Mouse (Mus musculus) liver, embryonic 14.5 days (tissue): ENCODE results near the gene Hepacam. TPM values are rescaled to one million over a fixed set of nuclear protein-coding genes. Genes with fewer than 3 reads are reported as not detected.
A peak's percentile ranks its signal among the peaks of the same experiment; 100 is the strongest.

Source experiments
- ATAC-seq: fragments of 200-750 bp; cut with Nextera tagmentation; 2 replicates; pipeline ENCODE4 v1.8.0; 2017; ENCODE audit warnings: moderate number of reproducible peaks, mild to moderate bottlenecking, moderate library complexity; ENCODE audit not compliant: insufficient read depth
- DNase-seq, 3 experiments: peaks; one replicate each; pipeline ENCODE4 v3.0.0-alpha.2; 2012 to 2013; ENCODE audit warnings: low read depth in 3 of 3, low spot score in 3 of 3
- H3K27ac ChIP-seq: fragments of 300-500 bp; sonication (generic); 2 replicates; pipeline ENCODE4 v1.5.1; 2014; ENCODE audit warnings: moderate library complexity, mild to moderate bottlenecking, control low read depth, inconsistent platforms
- H3K27me3 ChIP-seq: fragments of 300-500 bp; sonication (generic); 2 replicates; pipeline ENCODE4 v1.6.1; 2014; ENCODE audit warnings: mild to moderate bottlenecking, low read length, moderate library complexity; ENCODE audit not compliant: control insufficient read depth, insufficient read depth
- H3K36me3 ChIP-seq: fragments of 300-500 bp; sonication (generic); replicated peaks from 2 replicates; pipeline ENCODE4 v1.6.1; 2014; ENCODE audit warnings: low read depth; ENCODE audit not compliant: control insufficient read depth, insufficient read depth
- H3K4me1 ChIP-seq, 2 experiments: fragments of 200-500 bp in 1 of 2; fragments of 300-500 bp in 1 of 2; sonication (generic) in 1 of 2; replicated peaks; 2 replicates each; pipeline ENCODE4 v1.6.1; 2012 to 2014; ENCODE audit warnings: antibody characterized with exemption in 1 of 2, inconsistent platforms in 1 of 2, low read length in 1 of 2; ENCODE audit not compliant: control insufficient read depth in 2 of 2, insufficient read depth in 2 of 2
- H3K4me2 ChIP-seq: fragments of 300-500 bp; sonication (generic); 2 replicates; pipeline ENCODE4 v1.6.1; 2014; ENCODE audit warnings: low read depth, mild to moderate bottlenecking, control low read depth, moderate library complexity
- H3K4me3 ChIP-seq, 2 experiments: fragments of 200-500 bp in 1 of 2; fragments of 300-500 bp in 1 of 2; sonication (generic) in 1 of 2; 2 replicates each; pipeline ENCODE4 v1.5.1; 2012 to 2014; ENCODE audit warnings: low read depth in 2 of 2, low read length in 2 of 2, mild to moderate bottlenecking in 2 of 2, control low read depth in 1 of 2, inconsistent platforms in 1 of 2, moderate library complexity in 1 of 2; ENCODE audit not compliant: insufficient read depth in 1 of 2
- H3K9ac ChIP-seq: fragments of 300-500 bp; sonication (generic); replicated peaks from 2 replicates; pipeline ENCODE4 v1.6.1; 2014; ENCODE audit warnings: mild to moderate bottlenecking, control low read depth, moderate library complexity
- H3K9me3 ChIP-seq: fragments of 300-500 bp; sonication (generic); 2 replicates; pipeline ENCODE4 v1.6.1; 2016; ENCODE audit warnings: low read length, mixed read lengths; ENCODE audit not compliant: control insufficient read depth
- CTCF ChIP-seq: IDR thresholded peaks from 2 replicates; pipeline ENCODE4 v1.5.1; 2016; ENCODE audit warnings: antibody characterized with exemption, low read depth, control low read depth
- EP300 ChIP-seq: IDR thresholded peaks from 2 replicates; pipeline ENCODE4 v1.6.1; 2016; ENCODE audit warnings: antibody characterized with exemption, low read depth
- WGBS: fragments of 180-500 bp; shearing (Covaris S2); extraction: QIAGEN DNeasy Blood & Tissue Kit; methylation state at CpG from one replicate; pipeline ENCODE4 v1.1.7; 2014; ENCODE audit not compliant: insufficient replicate concordance; 5-methylcytosine and 5-hydroxymethylcytosine counted together
- polyA plus RNA-seq, 2 experiments: library from polyadenylated mRNA; depleted of rRNA in 1 of 2; stranded (reverse) in 1 of 2; unstranded in 1 of 2; fragments of >200 nt; fragmentation: Nextera tagmentation in 1 of 2; extraction: Ambion mirVana in 1 of 2; gene quantifications; 2 replicates each; pipeline versions ENCODE4 v1.2.1 to v1.2.3; 2012 to 2014

Hepacam gene
- polyA plus RNA-seq, 2 experiments = not detected

DNA sequence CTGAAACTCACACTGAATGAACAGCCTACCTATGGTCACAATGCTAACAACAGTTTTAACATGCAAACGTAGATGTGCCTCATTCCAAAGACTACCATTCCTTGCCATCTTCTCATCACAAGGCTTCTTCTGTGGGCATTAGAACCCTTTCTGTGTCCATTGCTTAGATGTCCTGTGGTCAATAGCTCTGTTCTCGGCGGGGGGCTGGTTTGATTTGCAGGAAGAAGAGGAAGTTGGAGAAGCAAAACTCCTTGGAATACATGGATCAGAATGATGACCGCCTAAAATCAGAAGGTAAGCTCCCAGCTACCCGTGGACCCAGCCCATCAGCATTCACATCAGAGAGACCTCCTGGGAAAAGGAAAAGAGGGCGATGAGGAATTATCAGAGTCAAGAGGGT is 16.0 kb downstream of the Hepacam start:
- TF ChIP-seq CTCF (no peak), EP300 (no peak)
- H3K9ac ChIP-seq = no peak overlapping the region
- H3K36me3 ChIP-seq = no peaks in the 10 kb centered on the region
- no peaks in the 10 kb centered on the region for H3K9me3 ChIP-seq
- no peaks in the 10 kb centered on the region for H3K4me1 ChIP-seq
- peaks cover 11% of the 10 kb centered on the region for H3K27me3 ChIP-seq
- no peak overlapping the region for H3K27ac ChIP-seq
- 54% methylated on average over 6 of the region's 6 CpGs for WGBS
- ATAC-seq = no peak
- H3K4me3 ChIP-seq = no peak overlapping the region
- no peak overlapping the region for H3K4me2 ChIP-seq
- no peak for DNase-seq

DNA sequence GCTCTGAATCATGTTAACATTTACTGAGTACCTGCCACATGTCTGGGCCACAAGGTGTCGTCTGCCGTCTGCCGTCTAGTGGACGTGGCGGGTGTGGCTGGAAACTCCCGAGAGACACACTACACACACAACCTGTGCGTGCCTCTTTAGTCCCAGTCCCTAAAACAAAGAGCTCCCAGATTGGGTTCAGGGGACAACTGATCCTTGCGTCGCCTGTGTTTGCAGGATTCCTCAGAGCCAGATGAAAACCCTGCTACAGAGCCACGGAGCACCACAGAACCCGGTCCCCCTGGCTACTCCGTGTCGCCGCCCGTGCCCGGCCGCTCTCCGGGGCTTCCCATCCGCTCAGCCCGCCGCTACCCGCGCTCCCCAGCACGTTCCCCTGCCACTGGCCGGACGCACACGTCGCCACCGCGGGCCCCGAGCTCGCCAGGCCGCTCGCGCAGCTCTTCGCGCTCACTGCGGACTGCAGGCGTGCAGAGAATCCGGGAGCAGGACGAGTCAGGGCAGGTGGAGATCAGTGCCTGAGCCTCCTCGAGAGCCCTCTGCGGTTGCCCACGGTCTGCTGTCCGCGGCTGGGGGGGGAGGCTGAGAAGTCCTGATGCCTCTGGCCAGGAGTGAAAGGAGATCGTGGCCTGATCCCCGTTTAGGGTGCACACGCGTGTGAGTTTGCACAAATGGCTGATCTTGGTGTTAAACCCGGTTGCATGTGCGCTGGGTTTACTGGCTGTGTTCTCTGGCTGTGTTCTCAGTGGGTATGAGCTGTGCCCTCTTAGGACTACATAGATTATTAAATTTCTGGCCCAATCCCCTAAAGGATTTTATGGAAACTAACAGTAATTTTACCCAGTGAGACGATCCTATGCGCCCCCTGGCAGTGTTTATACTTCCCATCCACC is 17.4 kb downstream of the Hepacam start:
- peak overlapping the region; percentile 5 to 26 for H3K4me3 ChIP-seq
- peak overlapping the region; percentile 43 for H3K4me2 ChIP-seq
- H3K27me3 ChIP-seq = peaks cover 11% of the 10 kb centered on the region
- no peak for ATAC-seq
- H3K9ac ChIP-seq = no peak overlapping the region
- WGBS = 7% methylated on average over 54 of the region's 54 CpGs
- H3K9me3 ChIP-seq = no peaks in the 10 kb centered on the region
- no peak overlapping the region for H3K27ac ChIP-seq
- TF ChIP-seq EP300 (no peak), CTCF (peak; percentile 28; the same call in 1 of the 2 replicates)
- H3K36me3 ChIP-seq = no peaks in the 10 kb centered on the region
- H3K4me1 ChIP-seq = no peaks in the 10 kb centered on the region
- DNase-seq = no peak

DNA sequence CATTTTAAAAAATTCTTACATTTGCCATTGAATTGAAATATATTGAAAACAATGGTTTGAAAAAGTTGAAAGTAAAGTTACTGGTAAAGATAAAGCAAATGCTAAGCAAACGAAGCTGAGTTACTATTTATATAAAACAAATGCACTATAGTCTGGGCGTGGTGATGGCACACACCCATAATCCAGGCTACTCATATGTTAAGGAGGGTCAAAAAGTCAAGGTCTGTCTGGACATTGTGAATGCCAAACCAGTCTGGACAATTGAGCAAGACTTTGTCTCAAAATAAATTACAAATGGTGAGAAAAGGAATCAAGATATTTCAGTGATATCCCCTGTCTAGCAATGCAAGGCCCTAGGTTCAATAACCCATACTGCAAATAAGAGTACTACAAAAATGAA is 23.7 kb downstream of the Hepacam start:
- TF ChIP-seq EP300 (no peak), CTCF (no peak)
- no peak overlapping the region for H3K4me3 ChIP-seq
- H3K27ac ChIP-seq = no peak overlapping the region
- ATAC-seq (no peak), DNase-seq (no peak)
- no peak overlapping the region for H3K9ac ChIP-seq
- no peaks in the 10 kb centered on the region for H3K36me3 ChIP-seq
- H3K4me1 ChIP-seq = no peaks in the 10 kb centered on the region
- WGBS = 40% methylated on average over 2 of the region's 2 CpGs
- H3K4me2 ChIP-seq = no peak overlapping the region
- H3K9me3 ChIP-seq = no peaks in the 10 kb centered on the region
- H3K27me3 ChIP-seq = peaks cover 3% of the 10 kb centered on the region; the same call in 1 of the 2 replicates

DNA sequence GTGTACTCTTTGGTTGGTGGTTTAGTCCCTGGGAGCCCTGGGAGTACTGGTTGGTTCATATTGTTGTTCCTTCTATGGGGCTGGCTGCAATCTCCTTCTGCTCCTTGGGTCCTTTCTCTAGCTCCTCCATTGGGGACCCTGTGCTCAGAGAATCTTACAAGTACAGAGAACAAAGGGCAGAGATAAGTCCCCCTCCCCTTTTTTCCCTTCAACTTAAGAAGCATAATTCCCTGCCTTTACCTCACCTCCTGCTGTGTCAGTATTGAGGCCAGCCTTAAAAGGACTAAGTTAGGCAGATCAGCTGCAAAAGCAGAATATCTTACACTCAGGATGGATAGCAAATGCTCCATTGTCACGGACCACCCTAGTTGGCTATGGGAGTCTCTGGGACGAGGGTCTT is 24.9 kb downstream of the Hepacam start:
- TF ChIP-seq EP300 = no peak
- TF ChIP-seq CTCF = no peak

DNA sequence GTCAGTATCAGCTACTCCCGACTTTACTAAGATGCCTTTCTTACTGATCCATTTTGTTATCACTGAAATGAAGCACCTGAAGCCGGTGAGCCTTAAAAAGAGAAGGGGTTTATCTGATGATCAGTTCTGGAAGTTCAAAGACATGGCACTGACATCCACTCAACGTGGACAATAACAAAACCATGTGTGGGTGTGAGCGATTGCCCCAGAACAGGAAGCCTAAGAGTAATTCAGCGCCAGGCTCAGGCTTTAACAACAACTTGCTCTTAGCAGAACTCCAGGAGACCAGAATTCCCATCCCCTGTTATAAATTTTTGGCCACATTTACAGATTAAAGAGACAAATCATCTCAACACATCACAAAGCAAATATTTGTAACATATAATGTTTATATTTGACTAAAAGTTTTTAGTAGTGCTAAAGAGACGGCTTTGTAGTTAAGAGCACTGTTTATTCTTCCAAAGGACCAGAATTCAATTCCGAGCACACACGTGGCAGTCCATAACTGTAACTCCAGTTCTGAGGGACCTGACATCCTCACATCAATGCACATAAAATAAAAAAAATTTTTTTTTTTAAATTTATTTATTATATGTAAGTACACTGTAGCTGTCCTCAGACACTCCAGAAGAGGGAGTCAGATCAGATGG is 26.5 kb downstream of the Hepacam start:
- no peak overlapping the region for H3K4me2 ChIP-seq
- no peak overlapping the region for H3K4me3 ChIP-seq
- H3K9me3 ChIP-seq = no peaks in the 10 kb centered on the region
- H3K27ac ChIP-seq = no peak overlapping the region
- no peaks in the 10 kb centered on the region for H3K36me3 ChIP-seq
- no peaks in the 10 kb centered on the region for H3K4me1 ChIP-seq
- no peak overlapping the region for H3K9ac ChIP-seq
- WGBS = 50% methylated on average over 8 of the region's 8 CpGs
- ATAC-seq (no peak), DNase-seq (no peak)
- no peaks in the 10 kb centered on the region for H3K27me3 ChIP-seq
- TF ChIP-seq EP300 = no peak
- no peak for TF ChIP-seq CTCF

More for the DNA sequence above, 24.9 kb downstream of the Hepacam start:
- Histone ChIP-seq H3K9me3 (no peaks in the 10 kb centered on the region), H3K9ac (no peak overlapping the region), H3K27ac (no peak overlapping the region), H3K4me3 (no peak overlapping the region), H3K27me3 (no peaks in the 10 kb centered on the region), H3K4me1 (no peaks in the 10 kb centered on the region), H3K4me2 (no peak overlapping the region), H3K36me3 (no peaks in the 10 kb centered on the region)
- WGBS = 49% methylated on average over 2 of the region's 2 CpGs
- no peak for ATAC-seq
- DNase-seq = no peak
